Mouse (Mus musculus) kidney, postnatal 0 days (tissue): ENCODE data around the gene Tarbp1. TPM values are rescaled to one million over a fixed set of nuclear protein-coding genes. Genes with fewer than 3 reads are reported as not detected.

ENCODE experiments used
- ATAC-seq: fragments of 200-750 bp; cut with Nextera tagmentation; replicated peaks from 2 replicates; pipeline ENCODE4 v1.8.0; 2017; ENCODE audit warnings: low read depth, moderate number of reproducible peaks, moderate TSS enrichment, moderate library complexity; ENCODE audit not compliant: low FRiP score
- DNase-seq: peaks from one replicate; pipeline ENCODE4 v3.0.0-alpha.2; 2016; ENCODE audit warnings: low spot score
- H3K27ac ChIP-seq: fragments of 300-500 bp; sonication (generic); 2 replicates; pipeline ENCODE4 v1.5.1; 2014; ENCODE audit warnings: mild to moderate bottlenecking
- H3K27me3 ChIP-seq: fragments of 300-500 bp; sonication (generic); 2 replicates; pipeline ENCODE4 v1.6.1; 2014; ENCODE audit warnings: low read length, mixed read lengths; ENCODE audit not compliant: insufficient read depth
- H3K36me3 ChIP-seq: fragments of 300-500 bp; sonication (generic); 2 replicates; pipeline ENCODE4 v1.6.1; 2014; ENCODE audit warnings: low read length, mixed read lengths; ENCODE audit not compliant: insufficient read depth
- H3K4me1 ChIP-seq: fragments of 300-500 bp; sonication (generic); replicated peaks from 2 replicates; pipeline ENCODE4 v1.6.1; 2014; ENCODE audit warnings: antibody characterized with exemption, low read length, mixed read lengths; ENCODE audit not compliant: insufficient read depth
- H3K4me2 ChIP-seq: fragments of 300-500 bp; sonication (generic); 2 replicates; pipeline ENCODE4 v1.6.1; 2014; ENCODE audit warnings: mild to moderate bottlenecking, low read length, moderate library complexity, mixed read lengths
- H3K4me3 ChIP-seq: fragments of 300-500 bp; sonication (generic); replicated peaks from 2 replicates; pipeline ENCODE4 v1.5.1; 2014; ENCODE audit warnings: low read depth, low read length
- H3K9ac ChIP-seq: fragments of 300-500 bp; sonication (generic); 2 replicates; pipeline ENCODE4 v1.6.1; 2014; ENCODE audit warnings: low read depth, low read length
- H3K9me3 ChIP-seq: fragments of 300-500 bp; sonication (generic); replicated peaks from 2 replicates; pipeline ENCODE4 v1.6.1; 2016; ENCODE audit warnings: low read length, inconsistent platforms, mixed read lengths
- CTCF ChIP-seq: IDR thresholded peaks from 2 replicates; pipeline ENCODE4 v1.5.1; 2016; ENCODE audit warnings: antibody characterized with exemption, low read depth, mild to moderate bottlenecking, moderate library complexity
- WGBS: fragments of 180-500 bp; shearing (Covaris S2); extraction: QIAGEN DNeasy Blood & Tissue Kit; methylation state at CpG from one replicate; pipeline ENCODE4 v1.1.7; 2014; 5-methylcytosine and 5-hydroxymethylcytosine counted together
- polyA plus RNA-seq: library from polyadenylated mRNA; unstranded; fragments of >200 nt; fragmentation: Nextera tagmentation; extraction: Ambion mirVana; gene quantifications from 2 replicates; pipeline ENCODE4 v1.2.1, GENCODE M21; 2015

Gene Tarbp1
- polyA plus RNA-seq, 1 experiment from 2014 or later = 3.3 TPM

- 21% methylated on average over 2 of the region's 2 CpGs for WGBS
- TF ChIP-seq CTCF = no peak
- peak; percentile 55 for ATAC-seq
These were observed 27.9 kb upstream of the Tarbp1 start for GRCm38 (mm10) chr8:126502722-126503121.

GRCm38 (mm10) chr8:126499371-126499770 lies 24.5 kb upstream of the Tarbp1 start:
- no peak overlapping the region for H3K4me3 ChIP-seq
- 98% methylated on average over 2 of the region's 2 CpGs for WGBS
- H3K27ac ChIP-seq = no peak overlapping the region
- no peak overlapping the region for H3K4me2 ChIP-seq
- TF ChIP-seq CTCF = no peak
- H3K9me3 ChIP-seq = no peaks in the 10 kb centered on the region
- no peaks in the 10 kb centered on the region for H3K27me3 ChIP-seq
- H3K36me3 ChIP-seq = no peaks in the 10 kb centered on the region
- no peak overlapping the region for H3K9ac ChIP-seq
- ATAC-seq (no peak), DNase-seq (no peak)
- peaks cover 11% of the 10 kb centered on the region for H3K4me1 ChIP-seq

More at GRCm38 (mm10) chr8:126502722-126503121, 27.9 kb upstream of the Tarbp1 start:
- Histone ChIP-seq H3K27me3 (no peaks in the 10 kb centered on the region), H3K9me3 (no peaks in the 10 kb centered on the region), H3K9ac (no peak overlapping the region), H3K4me1 (peaks cover 13% of the 10 kb centered on the region), H3K36me3 (no peaks in the 10 kb centered on the region), H3K27ac (no peak overlapping the region), H3K4me3 (no peak overlapping the region), H3K4me2 (no peak overlapping the region)
- peak; percentile 42 for DNase-seq

DNA sequence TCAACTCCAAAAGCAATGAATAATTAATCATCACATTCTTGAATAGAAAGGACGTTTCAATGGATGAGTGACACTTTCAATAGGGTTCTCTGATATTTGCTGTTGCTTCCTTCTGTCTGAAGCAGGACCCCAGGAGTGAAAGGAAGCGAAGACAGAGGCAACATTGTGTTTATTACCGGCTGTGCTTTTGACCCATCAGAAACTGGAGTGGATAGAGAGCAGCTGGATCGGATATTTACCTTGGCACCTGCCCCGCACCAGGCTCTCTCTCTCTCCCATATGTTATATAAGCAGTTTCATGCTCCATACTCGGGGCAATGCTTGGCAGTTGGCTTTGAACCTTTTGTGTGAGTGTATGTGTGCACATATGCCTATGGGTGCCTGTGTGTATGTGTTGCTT lies 23.6 kb upstream of the Tarbp1 start:
- Histone ChIP-seq H3K9ac (no peak overlapping the region), H3K36me3 (no peaks in the 10 kb centered on the region), H3K9me3 (no peaks in the 10 kb centered on the region), H3K4me3 (no peak overlapping the region), H3K27ac (peak overlapping the region; percentile 91), H3K4me2 (peak overlapping the region; percentile 56), H3K4me1 (peaks cover 11% of the 10 kb centered on the region), H3K27me3 (no peaks in the 10 kb centered on the region)
- ATAC-seq (no peak), DNase-seq (peak; percentile 47)
- 35% methylated on average over 6 of the region's 6 CpGs for WGBS
- no peak for TF ChIP-seq CTCF

DNA sequence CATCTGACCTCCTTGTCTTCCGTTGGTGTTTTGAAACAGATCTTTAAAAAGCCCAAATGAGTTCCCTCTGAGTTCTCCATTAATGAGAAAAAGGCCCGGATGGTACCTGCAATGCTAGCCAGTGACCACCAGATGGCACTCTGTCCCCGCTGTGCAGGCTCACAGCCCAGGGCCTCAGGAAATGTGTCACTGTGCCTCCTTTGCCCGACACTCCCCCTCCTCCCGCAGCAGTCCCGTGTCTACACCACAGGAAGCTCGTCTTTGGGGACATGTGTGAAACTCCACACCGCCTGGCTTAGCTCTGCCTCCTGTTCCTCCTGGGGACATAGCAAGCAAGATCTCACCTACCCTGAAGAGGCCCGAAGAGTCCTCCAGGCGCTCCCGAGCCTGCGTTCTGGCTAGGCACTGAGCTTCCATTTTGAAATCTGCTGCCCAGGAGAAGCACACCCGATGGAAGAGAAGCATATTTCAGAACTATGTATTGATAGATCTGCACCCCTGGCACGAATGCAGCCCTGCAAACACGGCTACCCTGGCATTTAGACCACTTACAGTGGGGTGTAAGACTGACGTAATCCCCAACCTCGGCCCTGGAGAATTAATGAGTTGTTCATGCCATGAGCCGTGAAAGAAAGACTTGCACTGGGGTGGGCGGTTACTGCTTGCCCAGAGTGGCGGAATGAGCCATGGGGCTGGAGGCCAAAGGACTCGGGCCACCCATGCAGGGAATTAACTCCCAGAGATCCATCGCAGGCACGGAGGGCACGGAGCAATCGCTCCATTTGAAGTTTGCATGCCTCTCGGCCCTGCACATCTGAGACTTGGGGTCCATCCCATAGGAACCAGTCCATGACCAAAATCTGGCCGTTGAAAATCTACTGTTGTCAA lies 22.9 kb upstream of the Tarbp1 start:
- WGBS = 8% methylated on average over 27 of the region's 27 CpGs
- DNase-seq (peak; percentile 96), ATAC-seq (peak; percentile 88)
- Histone ChIP-seq H3K27ac (peak overlapping the region; percentile 91), H3K9ac (peak overlapping the region; percentile 57), H3K27me3 (no peaks in the 10 kb centered on the region), H3K4me2 (peak overlapping the region; percentile 56), H3K36me3 (no peaks in the 10 kb centered on the region), H3K9me3 (no peaks in the 10 kb centered on the region), H3K4me1 (peaks cover 11% of the 10 kb centered on the region), H3K4me3 (peak overlapping the region; percentile 29)
- TF ChIP-seq CTCF = peak; percentile 100

DNA sequence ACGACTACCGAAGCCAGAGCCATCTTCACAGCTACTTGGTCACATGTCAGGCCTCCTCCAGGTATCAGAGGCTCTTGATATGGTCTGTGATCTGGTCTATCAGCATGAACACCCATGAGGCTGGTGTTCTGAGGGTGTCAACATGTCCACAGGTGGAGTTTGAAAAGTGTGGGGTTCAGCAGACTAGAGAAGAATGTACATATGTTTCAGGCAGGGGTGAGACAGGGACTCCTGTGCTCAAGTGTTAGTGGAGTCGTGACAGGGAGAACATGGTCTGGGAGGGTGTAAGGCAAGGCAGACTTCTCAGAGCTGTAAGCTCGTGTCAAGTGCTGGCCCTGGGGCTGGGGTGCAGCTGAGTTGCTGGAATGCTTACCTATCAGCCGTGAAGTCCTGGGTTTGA lies 22.1 kb upstream of the Tarbp1 start:
- WGBS = 71% methylated on average over 5 of the region's 5 CpGs
- Histone ChIP-seq H3K9ac (peak overlapping the region; percentile 41; the same call in 1 of the 2 replicates), H3K27ac (no peak overlapping the region)

DNA sequence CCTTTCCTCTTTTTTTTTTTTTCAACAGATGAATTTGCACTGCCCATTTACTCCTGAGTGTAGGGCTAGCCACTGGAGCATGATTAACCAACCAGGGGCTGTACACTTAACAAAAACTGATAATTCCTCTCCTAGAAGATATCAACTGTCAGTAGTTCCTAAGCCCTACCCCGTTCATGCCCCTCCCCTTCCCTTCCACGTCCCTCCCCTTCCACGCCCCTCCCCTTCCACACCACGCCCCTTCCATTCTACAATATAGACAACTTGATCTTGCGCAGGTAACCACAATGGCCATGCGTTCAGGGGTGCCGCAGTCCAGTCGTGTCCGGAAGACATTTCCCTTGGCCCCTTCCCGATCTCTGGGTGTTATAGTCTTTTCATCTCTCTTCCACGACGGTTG lies 20.6 kb upstream of the Tarbp1 start:
- DNase-seq = no peak
- Histone ChIP-seq H3K27ac (no peak overlapping the region), H3K9ac (no peak overlapping the region), H3K4me3 (no peak overlapping the region), H3K36me3 (no peaks in the 10 kb centered on the region), H3K27me3 (no peaks in the 10 kb centered on the region), H3K9me3 (no peaks in the 10 kb centered on the region), H3K4me1 (peaks cover 11% of the 10 kb centered on the region), H3K4me2 (no peak overlapping the region)
- ATAC-seq = no peak
- no peak for TF ChIP-seq CTCF
- WGBS = 81% methylated on average over 12 of the region's 12 CpGs

More for the DNA sequence above, 22.1 kb upstream of the Tarbp1 start:
- Histone ChIP-seq H3K36me3 (no peaks in the 10 kb centered on the region), H3K27me3 (no peaks in the 10 kb centered on the region), H3K4me3 (no peak overlapping the region), H3K9me3 (no peaks in the 10 kb centered on the region), H3K4me1 (peaks cover 11% of the 10 kb centered on the region), H3K4me2 (no peak overlapping the region)
- DNase-seq (no peak), ATAC-seq (no peak)
- TF ChIP-seq CTCF = no peak
